Mouse (Mus musculus) heart, embryonic 13.5 days (tissue): ENCODE measurements around the gene Bspry. TPM values are rescaled to one million over a fixed set of nuclear protein-coding genes. Genes with fewer than 3 reads are reported as not detected.
"Not testable (repeated sequence)": the region's sequence is repeated elsewhere in the genome, so short reads cannot be mapped to it uniquely, and the experiment has no call there.

ENCODE experiments used
- ATAC-seq: fragments of 200-750 bp; cut with Nextera tagmentation; 2 replicates; pipeline ENCODE4 v1.8.0; 2017; ENCODE audit warnings: moderate TSS enrichment; ENCODE audit not compliant: insufficient number of reproducible peaks, low FRiP score, low TSS enrichment; ENCODE audit errors: extremely low read depth
- H3K27ac ChIP-seq: fragments of 300-500 bp; sonication (generic); replicated peaks from 2 replicates; pipeline ENCODE4 v1.5.1; 2015; ENCODE audit warnings: moderate library complexity, mild to moderate bottlenecking, inconsistent platforms
- H3K27me3 ChIP-seq: fragments of 300-500 bp; sonication (generic); replicated peaks from 2 replicates; pipeline ENCODE4 v1.6.1; 2015; ENCODE audit warnings: mild to moderate bottlenecking, inconsistent platforms
- H3K36me3 ChIP-seq: fragments of 300-500 bp; sonication (generic); 2 replicates; pipeline ENCODE4 v1.6.1; 2015; ENCODE audit warnings: mild to moderate bottlenecking, inconsistent platforms
- H3K4me1 ChIP-seq: fragments of 300-500 bp; sonication (generic); 2 replicates; pipeline ENCODE4 v1.6.1; 2015; ENCODE audit warnings: inconsistent platforms
- H3K4me2 ChIP-seq: fragments of 300-500 bp; sonication (generic); 2 replicates; pipeline ENCODE4 v1.6.1; 2015; ENCODE audit warnings: inconsistent platforms, mild to moderate bottlenecking, moderate library complexity
- H3K4me3 ChIP-seq: fragments of 300-500 bp; sonication (generic); 2 replicates; pipeline ENCODE4 v1.5.1; 2015; ENCODE audit warnings: moderate library complexity, mild to moderate bottlenecking, inconsistent platforms
- H3K9ac ChIP-seq: fragments of 300-500 bp; sonication (generic); 2 replicates; pipeline ENCODE4 v1.6.1; 2015; ENCODE audit warnings: inconsistent platforms, mild to moderate bottlenecking, moderate library complexity
- H3K9me3 ChIP-seq: fragments of 300-500 bp; sonication (generic); 2 replicates; pipeline ENCODE4 v1.6.1; 2016; ENCODE audit warnings: inconsistent platforms
- WGBS: fragments of 180-500 bp; shearing (Covaris S2); methylation state at CpG from one replicate; pipeline ENCODE4 v1.1.7; 2015; ENCODE audit warnings: mixed read lengths; 5-methylcytosine and 5-hydroxymethylcytosine counted together
- polyA plus RNA-seq: library from polyadenylated mRNA; unstranded; fragments of >200 nt; fragmentation: Nextera tagmentation; extraction: Ambion mirVana; gene quantifications from 2 replicates; pipeline ENCODE4 v1.2.1, GENCODE M21; 2015

Gene Bspry
- polyA plus RNA-seq, 1 experiment from 2014 or later = 0.99 TPM

GRCm38 (mm10) chr4:62459081-62459480, 20.8 kb upstream of the Bspry start:
- H3K36me3 ChIP-seq = no peaks in the 10 kb centered on the region
- H3K9me3 ChIP-seq = no peaks in the 10 kb centered on the region
- no peak overlapping the region for H3K4me2 ChIP-seq
- H3K27ac ChIP-seq = no peak overlapping the region
- no peaks in the 10 kb centered on the region for H3K27me3 ChIP-seq
- 68% methylated on average over 3 of the region's 3 CpGs for WGBS
- ATAC-seq = no peak
- H3K4me3 ChIP-seq = no peak overlapping the region
- H3K4me1 ChIP-seq = 0 out of 2 replicates have a peak, but pooled peaks cover 6% of the 10 kb centered on the region
- no peak overlapping the region for H3K9ac ChIP-seq

GRCm38 (mm10) chr4:62460348-62460747, 19.5 kb upstream of the Bspry start:
- 0 out of 2 replicates have a peak, but pooled peaks cover 6% of the 10 kb centered on the region for H3K4me1 ChIP-seq
- no peak overlapping the region for H3K27ac ChIP-seq
- no peak overlapping the region for H3K4me2 ChIP-seq
- no peaks in the 10 kb centered on the region for H3K9me3 ChIP-seq
- no peak for ATAC-seq
- no peak overlapping the region for H3K9ac ChIP-seq
- H3K27me3 ChIP-seq = no peaks in the 10 kb centered on the region
- no peak overlapping the region for H3K4me3 ChIP-seq
- no peaks in the 10 kb centered on the region for H3K36me3 ChIP-seq
- 83% methylated on average over 8 of the region's 8 CpGs for WGBS

GRCm38 (mm10) chr4:62463124-62463523, 16.7 kb upstream of the Bspry start:
- Histone ChIP-seq H3K36me3 (no peaks in the 10 kb centered on the region), H3K4me2 (no peak overlapping the region), H3K9ac (no peak overlapping the region), H3K9me3 (no peaks in the 10 kb centered on the region), H3K27me3 (no peaks in the 10 kb centered on the region), H3K4me3 (no peak overlapping the region), H3K27ac (no peak overlapping the region), H3K4me1 (0 out of 2 replicates have a peak, but pooled peaks cover under 1% of the 10 kb centered on the region)
- ATAC-seq = no peak
- WGBS = 73% methylated on average over 2 of the region's 2 CpGs

GRCm38 (mm10) chr4:62468158-62468557, 11.7 kb upstream of the Bspry start:
- no peak for ATAC-seq
- H3K4me3 ChIP-seq = no peak overlapping the region
- no peaks in the 10 kb centered on the region for H3K9me3 ChIP-seq
- H3K27me3 ChIP-seq = no peaks in the 10 kb centered on the region
- no peaks in the 10 kb centered on the region for H3K36me3 ChIP-seq
- no peak overlapping the region for H3K4me2 ChIP-seq
- H3K27ac ChIP-seq = no peak overlapping the region
- no peak overlapping the region for H3K9ac ChIP-seq
- H3K4me1 ChIP-seq = peaks cover 3% of the 10 kb centered on the region; the same call in 1 of the 2 replicates
- WGBS = 80% methylated on average over 1 of the region's 1 CpGs

GRCm38 (mm10) chr4:62470598-62471051, 9.2 kb upstream of the Bspry start, which contains the start of gene Wdr31:
Gene Wdr31 (minus strand): TSS chr4:62470896.
- ATAC-seq = peak; percentile 61; the same call in 1 of the 2 replicates
- peak within 1 kb of the TSS; percentile 74 for H3K4me2 ChIP-seq
- peak within 1 kb of the TSS; percentile 70 for H3K4me3 ChIP-seq
- peak within 1 kb of the TSS; percentile 79 for H3K9ac ChIP-seq
- H3K27ac ChIP-seq = no peak within 1 kb of the TSS
- H3K36me3 ChIP-seq = no peaks in the 10 kb centered on the region
- H3K27me3 ChIP-seq = 0 out of 2 replicates have a peak, but pooled peaks cover 1% of the 10 kb centered on the region
- 1% methylated on average over 30 of the region's 30 CpGs for WGBS
- H3K9me3 ChIP-seq = no peaks in the 10 kb centered on the region
- H3K4me1 ChIP-seq = peaks cover 3% of the 10 kb centered on the region; the same call in 1 of the 2 replicates

GRCm38 (mm10) chr4:62472071-62472470, 7.8 kb upstream of the Bspry start:
- WGBS = 84% methylated on average over 2 of the region's 2 CpGs
- Histone ChIP-seq H3K4me3 (no peak overlapping the region), H3K9me3 (no peaks in the 10 kb centered on the region), H3K27me3 (peaks cover 12% of the 10 kb centered on the region), H3K27ac (no peak overlapping the region), H3K36me3 (no peaks in the 10 kb centered on the region), H3K9ac (no peak overlapping the region), H3K4me2 (no peak overlapping the region), H3K4me1 (peaks cover 3% of the 10 kb centered on the region; the same call in 1 of the 2 replicates)
- ATAC-seq = no peak

GRCm38 (mm10) chr4:62475131-62475530, 4.7 kb upstream of the Bspry start:
- Histone ChIP-seq H3K4me1 (peaks cover 15% of the 10 kb centered on the region), H3K27ac (no peak overlapping the region), H3K36me3 (no peaks in the 10 kb centered on the region), H3K4me2 (no peak overlapping the region), H3K9me3 (no peaks in the 10 kb centered on the region), H3K9ac (no peak overlapping the region), H3K4me3 (no peak overlapping the region), H3K27me3 (peaks cover 33% of the 10 kb centered on the region)
- 72% methylated on average over 2 of the region's 2 CpGs for WGBS
- no peak for ATAC-seq

DNA sequence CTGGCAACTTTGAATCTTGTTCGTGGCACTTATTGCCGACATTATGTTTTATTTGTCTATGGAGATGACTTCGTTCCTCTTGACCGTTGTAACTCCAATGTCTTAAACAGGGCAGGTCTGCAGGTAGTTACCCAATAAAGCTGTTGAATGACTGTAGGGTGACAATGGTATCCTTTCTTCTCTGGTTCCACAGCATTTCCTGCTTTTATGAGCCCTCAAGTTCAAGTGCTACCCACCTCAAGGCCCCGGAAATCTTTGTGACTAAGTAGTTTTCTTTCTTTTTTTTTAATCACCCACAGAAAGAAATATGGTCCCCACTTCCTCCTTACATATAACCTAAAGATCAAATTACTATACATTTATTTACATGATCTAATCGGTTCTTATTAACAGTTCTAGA, 4.1 kb upstream of the Bspry start:
- peaks cover 13% of the 10 kb centered on the region for H3K4me1 ChIP-seq
- H3K9ac ChIP-seq = no peak overlapping the region
- H3K9me3 ChIP-seq = no peaks in the 10 kb centered on the region
- H3K36me3 ChIP-seq = no peaks in the 10 kb centered on the region
- ATAC-seq = no peak
- WGBS = 78% methylated on average over 6 of the region's 6 CpGs
- no peak overlapping the region for H3K4me3 ChIP-seq
- peaks cover 38% of the 10 kb centered on the region for H3K27me3 ChIP-seq
- H3K27ac ChIP-seq = no peak overlapping the region
- H3K4me2 ChIP-seq = no peak overlapping the region

DNA sequence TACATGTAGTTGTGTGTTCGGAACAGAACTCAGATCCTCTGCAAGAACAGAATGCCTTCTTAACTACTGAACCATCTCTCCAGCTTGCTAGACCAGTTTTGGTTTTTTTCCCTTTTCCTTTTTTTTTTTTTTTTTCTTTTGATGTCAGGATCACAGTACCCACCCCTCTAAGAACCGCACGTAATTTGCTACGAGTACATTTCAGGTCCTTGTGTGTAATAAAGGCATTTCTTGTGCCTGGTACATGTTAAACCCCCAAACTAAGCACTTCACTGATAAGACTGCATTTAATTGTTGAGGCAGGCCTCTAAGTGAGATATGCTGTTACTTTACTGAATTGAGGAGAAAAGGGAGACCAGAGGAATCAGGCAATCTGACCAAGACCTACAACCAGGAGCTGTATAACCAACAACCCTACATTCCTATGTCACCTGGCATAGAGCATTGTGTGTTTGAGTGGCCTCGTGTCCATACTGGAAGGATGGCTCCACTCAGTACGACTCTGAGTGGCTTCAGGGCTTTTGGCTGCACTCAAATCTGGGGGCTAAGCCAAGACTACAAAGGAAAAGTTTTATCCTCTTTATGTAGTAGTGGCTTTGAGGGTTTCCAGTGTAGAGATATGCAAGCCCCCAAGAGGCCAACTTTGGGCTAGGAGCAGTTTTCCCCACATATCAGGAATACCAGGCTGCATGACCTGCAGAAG, 2.2 kb upstream of the Bspry start:
- Histone ChIP-seq H3K4me2 (no peak overlapping the region), H3K9me3 (no peaks in the 10 kb centered on the region), H3K9ac (no peak overlapping the region), H3K4me3 (no peak overlapping the region), H3K27me3 (peaks cover 55% of the 10 kb centered on the region), H3K36me3 (no peaks in the 10 kb centered on the region), H3K4me1 (peaks cover 13% of the 10 kb centered on the region), H3K27ac (no peak overlapping the region)
- no peak for ATAC-seq
- 74% methylated on average over 6 of the region's 6 CpGs for WGBS

GRCm38 (mm10) chr4:62479593-62479936, 288 bp upstream of the Bspry start:
- Histone ChIP-seq H3K27me3 (peaks cover 55% of the 10 kb centered on the region), H3K9ac (peak overlapping the region; percentile 71), H3K4me2 (peak overlapping the region; percentile 93), H3K4me3 (peak overlapping the region; percentile 59), H3K4me1 (peaks cover 13% of the 10 kb centered on the region)
- WGBS = 12% methylated on average over 11 of the region's 11 CpGs
- not testable (repeated sequence) for H3K9me3 ChIP-seq, ATAC-seq, H3K27ac ChIP-seq, H3K36me3 ChIP-seq

- no peaks in the 10 kb centered on the region for H3K9me3 ChIP-seq
- WGBS = 34% methylated on average over 10 of the region's 10 CpGs
- H3K27me3 ChIP-seq = peaks cover 52% of the 10 kb centered on the region
- H3K27ac ChIP-seq = no peak overlapping the region
- H3K36me3 ChIP-seq = no peaks in the 10 kb centered on the region
- no peak overlapping the region for H3K4me2 ChIP-seq
- peaks cover 13% of the 10 kb centered on the region for H3K4me1 ChIP-seq
- no peak overlapping the region for H3K4me3 ChIP-seq
- no peak for ATAC-seq
- H3K9ac ChIP-seq = no peak overlapping the region
Observed at GRCm38 (mm10) chr4:62480709-62481605, 1.1 kb downstream of the Bspry start.
